Mouse (Mus musculus) B cell, adult 2 months (primary cell): ENCODE measurements around the gene Nle1.

Source experiments
- DNase-seq, 2 experiments: peaks; one replicate each; pipeline ENCODE4 v3.0.0; 2022

The Nle1 gene

DNA sequence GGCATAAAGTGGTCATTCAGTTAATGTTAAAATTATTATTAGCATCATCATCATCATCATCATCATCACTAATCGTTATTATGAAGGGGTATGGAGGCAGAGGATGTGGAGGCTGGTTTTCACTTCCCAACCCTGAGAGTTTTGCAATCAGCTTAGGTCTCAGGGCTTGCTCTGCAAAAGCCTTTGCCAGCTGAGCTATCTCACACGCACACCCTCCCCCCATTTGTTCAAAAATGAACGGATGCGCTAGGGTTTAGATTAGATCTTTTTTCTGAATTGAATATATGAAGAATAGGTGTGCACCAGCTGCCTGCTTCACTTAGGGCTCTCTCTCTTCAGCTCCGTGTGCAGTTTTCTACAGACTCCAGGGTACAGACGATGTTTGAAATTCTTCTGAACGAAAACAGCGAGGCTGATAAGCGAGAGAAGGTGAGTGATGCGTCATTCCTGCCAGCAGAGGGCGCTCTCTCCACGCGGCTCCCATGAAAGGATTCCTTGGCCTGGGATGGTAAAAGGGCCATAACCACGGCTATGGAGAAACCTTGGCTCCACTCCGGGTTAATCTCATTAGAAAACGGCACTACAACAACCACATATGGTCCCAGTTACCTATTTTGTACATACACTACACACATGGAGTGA, 6.6 kb upstream of the Nle1 start:
- peak; percentile 79 for DNase-seq

DNA sequence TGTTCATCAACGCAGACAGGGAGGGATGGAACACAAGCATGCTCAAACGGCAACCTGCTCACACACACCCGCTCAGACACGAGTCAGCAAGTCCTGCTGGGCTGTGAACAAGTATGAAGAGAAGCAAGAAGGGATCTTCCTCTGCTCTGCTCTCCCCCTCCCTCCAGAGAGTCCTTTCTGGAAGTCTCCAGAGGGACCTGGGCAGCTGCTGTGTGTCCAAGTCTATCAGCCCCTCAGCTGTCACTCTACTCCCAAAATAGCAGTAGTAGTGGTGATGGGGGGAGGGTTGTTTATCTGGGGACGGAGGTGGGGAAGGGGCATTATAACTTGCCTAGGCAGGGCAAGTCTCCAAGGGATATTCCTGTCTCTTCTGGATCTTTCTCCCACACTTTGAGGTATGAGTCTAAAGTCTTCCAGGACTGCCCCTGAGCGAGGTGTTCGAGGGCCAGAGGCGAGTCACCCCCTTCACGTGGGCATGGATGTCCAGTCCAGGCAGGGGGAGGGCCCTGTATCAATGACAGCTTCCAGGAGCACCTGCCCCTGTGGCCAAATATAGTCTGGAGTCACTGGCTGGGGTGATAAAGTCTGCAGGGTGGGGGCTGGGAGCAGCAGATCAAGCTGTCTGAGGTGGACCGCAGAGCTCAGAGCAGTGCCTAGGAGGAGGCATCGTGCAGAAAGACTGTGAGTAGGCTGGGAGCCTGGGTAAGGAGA, 2.6 kb upstream of the Nle1 start:
- DNase-seq: no peak

DNA sequence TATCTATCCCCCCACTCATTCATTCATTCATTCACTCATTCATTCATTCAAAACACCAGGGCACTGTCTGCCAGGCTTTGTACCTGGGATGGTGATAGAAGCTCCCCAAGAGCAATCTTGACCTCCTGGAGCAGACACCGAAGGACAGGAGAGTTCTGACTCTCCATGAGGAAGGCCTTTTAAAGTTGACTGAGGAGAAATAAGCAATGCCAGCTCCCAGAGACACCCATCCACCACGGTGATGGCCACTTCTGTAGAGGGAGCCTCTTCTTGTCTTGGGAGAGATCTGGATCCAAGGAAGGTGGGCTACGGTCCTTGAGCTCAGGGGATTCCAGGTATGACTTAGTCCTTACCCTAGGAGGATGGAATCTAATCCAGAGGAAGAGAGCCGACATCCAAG, 2.0 kb upstream of the Nle1 start, which contains the start of gene Unc45b:
TSS of gene Unc45b (plus strand) at position 301 of the 400 bp plus-strand sequence.
- no peak for DNase-seq

DNA sequence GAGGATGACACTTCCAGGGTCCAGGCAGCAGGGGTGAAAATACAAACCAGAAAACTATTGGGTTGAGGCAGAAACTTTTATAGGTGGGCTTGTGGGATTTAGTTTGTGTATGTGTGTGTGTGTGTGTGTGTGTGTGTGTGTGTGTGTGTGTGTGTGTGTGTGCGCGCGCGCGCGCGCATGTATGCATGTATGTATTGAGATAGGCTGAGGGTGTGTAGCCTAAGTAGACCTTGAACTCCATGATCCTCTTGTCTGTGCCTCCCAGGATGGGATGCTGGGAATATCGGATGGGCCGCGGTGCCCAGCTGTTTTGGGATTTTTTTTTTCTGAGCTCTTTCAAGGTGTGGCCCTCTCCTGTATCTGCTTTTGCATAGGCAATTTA, 388 bp upstream of the Nle1 start:
- no peak for DNase-seq

DNA sequence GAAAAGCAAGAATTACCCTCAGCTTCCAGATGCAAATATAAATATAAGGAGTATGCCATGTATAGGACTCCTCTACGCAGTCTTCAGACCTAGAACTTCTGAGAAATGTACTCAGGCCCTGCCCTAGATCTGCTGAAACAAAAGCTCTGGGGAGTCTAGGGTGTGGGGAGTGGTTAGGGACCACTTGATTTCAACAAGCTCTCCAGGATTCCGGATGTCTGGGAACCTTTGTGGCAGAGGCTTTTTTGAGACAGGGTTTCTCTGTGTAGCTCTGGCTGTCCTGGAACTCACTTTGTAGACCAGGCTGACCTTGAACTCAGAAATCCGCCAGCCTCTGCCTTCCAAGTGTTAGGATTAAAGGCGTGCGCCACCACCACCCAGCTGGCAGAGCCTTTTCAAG, 2.4 kb downstream of the Nle1 start:
- no peak for DNase-seq

DNA sequence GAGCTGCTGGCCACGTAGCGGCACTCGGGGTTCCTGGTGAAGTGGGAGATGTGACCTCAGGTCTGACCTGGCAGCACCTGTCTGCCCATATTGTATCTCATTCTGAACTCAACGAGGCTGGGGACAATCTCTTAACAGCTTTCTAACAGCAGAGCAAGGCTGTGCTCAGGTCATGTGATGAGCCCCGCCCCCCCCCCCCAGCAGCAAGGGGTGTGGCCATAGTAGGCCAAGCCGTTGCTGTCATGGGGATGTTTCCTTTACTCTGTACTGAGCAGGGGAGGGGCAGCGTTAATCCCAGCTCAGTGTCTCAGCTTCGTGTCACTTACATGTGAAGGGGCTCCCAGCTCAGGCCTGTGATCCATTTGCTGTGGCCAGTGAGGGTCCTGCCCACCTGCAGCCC, 3.3 kb downstream of the Nle1 start:
- DNase-seq: no peak

DNA sequence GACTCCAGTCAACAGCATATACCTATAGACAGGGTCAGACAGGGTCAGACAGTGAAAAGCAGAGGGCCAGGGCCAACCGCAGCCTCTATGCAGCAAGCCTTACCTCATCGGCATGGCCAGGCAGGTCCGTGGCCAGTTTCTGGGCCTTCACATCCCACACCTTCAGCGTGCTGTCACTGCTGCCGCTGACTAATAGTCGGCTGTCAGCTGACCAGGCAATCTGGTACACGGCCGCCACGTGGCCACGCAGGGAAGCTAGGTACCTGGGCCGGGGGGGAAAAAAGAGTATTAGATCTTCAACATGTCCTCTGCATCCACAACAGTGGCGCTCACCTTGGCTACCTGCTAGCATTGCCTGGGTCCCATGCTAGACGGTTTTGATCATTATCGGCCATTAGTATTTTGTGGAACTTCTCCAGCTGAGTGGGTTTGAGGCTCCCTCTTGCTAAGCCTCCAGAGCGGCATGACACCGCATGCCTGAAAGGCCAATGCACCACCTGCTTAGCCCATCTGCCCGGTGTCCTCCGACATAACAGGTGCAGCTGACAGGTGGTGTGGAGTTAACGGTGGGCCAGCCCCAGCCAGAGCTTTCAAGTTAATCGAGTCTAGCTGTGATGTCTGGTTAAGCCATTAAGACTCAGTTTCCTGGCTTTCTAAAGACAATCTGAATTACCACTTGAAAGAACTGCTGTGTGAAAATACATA, 6.5 kb downstream of the Nle1 start:
- no peak for DNase-seq

DNA sequence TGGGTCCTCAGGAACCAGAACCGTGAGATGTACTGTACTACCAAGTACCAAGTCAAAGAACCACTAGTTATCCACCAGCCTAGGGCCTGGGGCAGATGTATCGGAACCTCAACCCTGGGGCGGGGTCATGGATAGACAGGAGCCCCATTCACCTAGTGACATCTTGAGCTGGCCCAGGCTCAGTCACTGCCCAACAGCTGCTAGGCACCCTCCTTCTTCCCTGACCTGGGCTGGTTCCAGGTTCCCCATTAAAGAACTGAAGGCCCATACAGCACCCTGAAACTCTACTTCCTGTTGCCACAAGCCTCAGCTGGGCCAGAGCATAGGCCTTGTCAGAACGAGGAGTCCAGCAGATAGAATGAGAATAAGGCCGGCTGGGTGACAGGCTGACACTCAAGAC, 8.5 kb downstream of the Nle1 start:
- no peak for DNase-seq

DNA sequence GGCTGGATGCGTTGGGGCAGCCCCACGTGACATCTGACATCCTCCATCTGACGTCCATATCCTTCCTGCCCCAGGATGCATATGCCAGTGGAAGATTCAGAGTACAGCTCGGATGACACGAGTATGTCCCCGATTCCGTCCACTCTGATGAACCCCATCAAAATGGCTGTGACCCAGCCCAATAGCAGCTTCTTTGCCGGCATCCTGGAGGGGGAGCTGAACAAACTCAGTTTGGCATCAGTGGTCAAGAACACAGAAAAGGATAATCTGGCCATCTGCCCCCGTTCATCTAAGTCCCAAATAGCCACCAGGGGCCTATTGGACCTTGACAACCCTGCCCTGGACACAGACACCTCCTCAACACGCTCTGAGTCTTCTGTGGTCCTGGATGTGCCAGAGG, 10.7 kb downstream of the Nle1 start:
- no peak for DNase-seq

DNA sequence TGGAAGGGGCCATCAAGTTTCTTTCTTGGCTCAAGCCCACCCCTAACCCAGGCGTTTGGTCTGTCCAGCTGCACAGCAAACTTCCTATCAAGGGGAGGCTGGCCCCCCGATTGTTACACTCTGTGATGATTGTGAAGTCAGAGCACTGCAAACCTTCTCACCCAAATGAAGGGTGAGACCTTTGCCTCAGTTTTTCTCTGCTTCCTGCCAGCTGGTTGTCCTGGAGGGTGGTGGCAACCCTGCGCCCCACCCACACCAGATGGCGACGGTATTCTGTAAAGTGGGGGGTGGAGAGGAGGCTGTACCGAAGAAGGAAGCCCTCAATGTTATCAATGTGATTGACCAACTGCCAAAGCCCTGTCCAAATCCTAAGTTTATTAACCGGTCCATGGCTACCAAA, 16.3 kb downstream of the Nle1 start, which contains the start of gene Fndc8:
TSS of gene Fndc8 (plus strand) at position 189 of the 400 bp plus-strand sequence.
- no peak for DNase-seq

DNA sequence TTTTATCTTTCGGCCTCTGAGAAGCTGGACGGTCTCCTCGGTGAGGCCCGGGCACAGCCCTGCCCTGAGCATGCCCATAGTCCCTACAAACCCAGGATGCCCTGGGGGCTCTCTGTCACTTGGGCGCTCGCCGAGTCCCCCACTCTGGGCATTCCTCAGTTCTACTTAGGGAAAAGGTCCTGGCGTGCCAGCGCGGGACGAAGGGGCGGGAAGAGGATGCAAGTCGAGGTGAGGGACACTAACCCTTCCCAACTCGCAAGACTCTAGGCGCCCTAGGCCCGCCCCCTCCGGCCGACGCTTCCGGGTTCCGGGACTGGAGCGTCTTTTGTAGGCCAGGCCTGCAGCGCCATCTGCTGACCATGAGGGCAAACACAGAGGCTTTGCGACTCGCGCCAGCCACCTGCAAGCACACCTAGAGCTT, 17.9 kb downstream of the Nle1 start, which contains the start of gene Rad51d:
TSS of gene Rad51d (minus strand) at position 273 of the 421 bp plus-strand sequence.
- DNase-seq: peak; percentile 97

DNA sequence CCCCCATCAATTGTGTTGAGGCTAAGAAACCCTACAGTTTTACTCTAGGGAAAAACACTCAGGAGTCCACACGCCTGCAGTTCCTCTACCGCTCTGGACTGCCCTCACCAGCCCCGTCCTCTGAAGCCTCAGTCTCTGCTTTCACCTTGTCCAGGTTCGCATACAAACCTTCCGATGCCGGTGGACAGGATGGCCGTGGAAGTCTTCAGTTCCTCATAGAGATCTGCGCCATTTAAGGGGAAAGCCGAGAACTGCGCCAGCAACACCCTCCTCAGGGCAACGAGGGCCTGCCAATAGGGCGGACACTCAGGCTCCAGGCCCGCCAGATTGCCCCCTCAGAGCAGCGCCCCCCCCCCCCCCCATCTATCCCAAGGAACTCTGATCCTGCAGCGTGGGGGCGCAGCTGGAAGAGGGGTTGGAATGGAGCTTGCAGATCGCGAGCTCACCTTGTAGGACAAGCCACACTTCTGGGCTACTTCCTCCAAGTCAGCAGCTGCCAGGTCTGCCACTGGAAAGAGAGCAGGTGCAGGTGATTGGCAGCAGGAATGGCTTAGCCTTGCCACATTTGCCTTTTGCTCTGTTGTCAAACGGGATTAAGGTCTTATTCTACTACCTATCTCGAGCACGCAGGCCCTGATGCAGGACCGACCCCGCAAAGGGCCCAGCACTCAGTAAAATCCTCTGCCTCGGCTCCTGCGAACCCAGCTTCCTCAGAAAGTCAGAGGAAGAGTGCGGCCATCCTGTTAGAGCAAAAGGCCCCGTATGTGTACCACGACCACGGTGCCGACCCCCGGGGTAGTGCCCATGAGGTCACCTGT, 18.5 kb downstream of the Nle1 start:
- DNase-seq: peak; percentile 30 to 31

DNA sequence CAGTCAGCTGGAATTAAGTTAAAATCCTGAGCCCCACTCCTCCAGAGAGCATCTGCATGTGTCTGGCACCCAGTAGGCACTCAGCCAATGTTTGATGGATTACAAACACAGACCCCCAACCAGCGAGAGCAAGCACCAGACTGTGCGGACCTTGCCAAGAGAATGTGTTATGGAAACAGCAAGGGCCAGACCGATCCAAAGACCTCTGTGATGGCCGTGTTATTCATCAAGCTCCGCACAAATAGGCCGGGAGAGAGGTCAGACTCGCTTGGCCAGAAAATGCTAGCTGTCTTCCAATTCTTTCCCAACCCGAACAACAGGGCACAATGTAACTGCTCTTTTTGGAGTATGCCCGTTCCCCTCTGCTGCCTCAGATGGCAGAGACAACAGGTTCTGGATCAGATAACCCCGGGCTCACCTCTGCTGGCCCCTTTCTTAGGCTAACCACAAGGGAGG, 19.7 kb downstream of the Nle1 start:
- DNase-seq: no peak

DNA sequence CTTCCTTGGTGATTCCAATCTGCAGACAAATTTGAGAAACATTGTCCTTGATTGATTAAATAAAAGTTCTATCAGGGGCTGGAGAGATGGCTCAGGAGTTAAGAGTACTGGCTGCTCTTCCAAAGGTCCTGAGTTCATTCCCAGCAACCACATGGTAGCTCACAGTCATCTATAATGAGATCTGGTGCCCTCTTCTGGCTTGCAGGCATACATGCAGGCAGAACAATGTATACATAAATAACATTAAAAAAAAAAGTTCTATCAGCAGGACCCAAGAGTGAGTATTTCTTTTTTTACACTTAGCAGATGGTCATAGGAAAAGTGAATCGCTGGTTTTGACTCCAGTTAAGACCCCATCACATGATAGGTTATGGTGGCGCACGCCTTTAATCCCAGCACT, 21.7 kb downstream of the Nle1 start:
- peak; percentile 21 to 30 for DNase-seq

DNA sequence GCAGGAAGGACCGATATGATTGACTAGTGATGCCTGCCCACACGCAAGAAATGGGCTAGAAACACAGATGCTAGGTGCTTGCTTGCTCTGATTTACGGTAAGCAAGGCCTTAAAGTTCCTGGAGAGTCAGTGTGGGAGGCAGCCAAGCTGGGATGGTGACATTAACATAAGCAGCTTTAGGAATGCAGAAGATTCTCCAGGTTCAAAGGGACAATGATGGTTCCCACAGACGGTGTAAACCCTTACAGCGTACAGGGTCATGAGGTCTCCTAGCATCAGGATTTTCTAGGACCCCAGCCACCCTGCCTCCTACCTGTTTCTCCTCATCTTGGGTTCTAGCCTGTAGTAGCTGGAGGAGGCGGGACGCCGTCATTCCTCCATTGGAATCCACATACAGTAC, 25.0 kb downstream of the Nle1 start:
- DNase-seq: no peak

DNA sequence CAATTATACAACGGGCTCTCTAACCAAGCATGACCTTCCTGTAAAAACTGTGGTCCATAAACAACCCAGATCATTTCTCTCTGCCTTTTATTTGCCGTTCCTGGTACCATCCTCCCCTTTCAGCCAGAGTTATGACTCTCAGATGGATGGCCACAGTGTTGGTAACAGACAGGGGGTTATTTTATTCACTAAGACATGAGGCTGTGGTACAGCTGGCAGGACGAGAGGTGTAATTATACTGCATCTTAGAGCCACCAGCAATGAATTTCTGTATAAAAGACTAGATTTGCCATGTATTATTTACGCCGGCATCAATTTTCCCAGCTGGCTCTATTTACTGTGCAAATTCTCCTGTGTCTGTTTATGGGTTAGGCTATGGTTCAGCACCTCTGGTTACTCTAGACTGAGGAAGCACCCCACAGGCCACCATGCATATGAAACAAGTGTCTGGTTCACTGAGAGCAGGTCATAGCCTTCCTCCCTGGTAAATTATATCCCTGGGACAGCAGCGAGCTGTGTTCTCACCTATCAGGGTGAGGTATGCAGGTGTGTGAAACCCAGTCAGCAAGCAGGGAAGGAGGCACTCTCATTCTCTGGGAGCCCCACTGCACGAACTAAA, 30.4 kb downstream of the Nle1 start:
- DNase-seq: no peak

DNA sequence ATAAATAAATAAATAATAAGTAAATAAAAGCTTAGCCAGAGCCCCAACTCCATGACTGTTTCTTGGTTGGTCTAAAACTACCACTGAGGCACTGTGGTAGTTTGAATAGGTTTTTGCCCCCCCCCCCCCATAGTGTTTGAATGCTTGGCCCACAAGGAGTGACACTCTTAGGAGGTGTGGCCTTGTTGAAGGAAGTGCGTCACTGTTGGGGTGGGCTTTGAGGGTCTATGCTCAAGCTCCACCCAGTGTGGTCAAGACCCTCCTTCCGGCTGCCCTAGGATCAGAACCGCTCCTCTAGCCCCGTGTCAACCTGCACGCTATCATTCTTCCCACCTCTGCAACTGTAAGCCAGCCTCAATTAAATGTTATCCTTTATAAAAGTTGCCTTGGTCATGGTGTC, 32.6 kb downstream of the Nle1 start:
- DNase-seq: no peak

DNA sequence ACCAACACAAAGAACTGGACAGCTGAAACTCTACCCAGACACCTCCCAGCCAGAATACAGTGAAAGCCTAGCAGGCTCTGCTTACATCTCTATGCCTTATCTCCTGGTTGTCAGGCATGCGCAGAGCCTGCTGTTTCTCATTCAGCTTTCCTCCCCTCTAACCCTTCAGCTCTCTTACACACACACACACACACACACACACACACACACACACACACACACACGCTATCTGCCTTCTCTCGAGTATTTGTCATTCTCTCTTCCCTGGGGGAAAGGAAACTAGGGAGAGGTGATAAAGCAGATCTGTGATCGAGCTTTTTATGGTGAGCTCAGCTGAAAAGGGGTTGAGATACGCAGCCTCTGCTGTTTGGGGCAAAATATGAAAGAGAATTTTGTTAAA, 33.3 kb downstream of the Nle1 start:
- no peak for DNase-seq

DNA sequence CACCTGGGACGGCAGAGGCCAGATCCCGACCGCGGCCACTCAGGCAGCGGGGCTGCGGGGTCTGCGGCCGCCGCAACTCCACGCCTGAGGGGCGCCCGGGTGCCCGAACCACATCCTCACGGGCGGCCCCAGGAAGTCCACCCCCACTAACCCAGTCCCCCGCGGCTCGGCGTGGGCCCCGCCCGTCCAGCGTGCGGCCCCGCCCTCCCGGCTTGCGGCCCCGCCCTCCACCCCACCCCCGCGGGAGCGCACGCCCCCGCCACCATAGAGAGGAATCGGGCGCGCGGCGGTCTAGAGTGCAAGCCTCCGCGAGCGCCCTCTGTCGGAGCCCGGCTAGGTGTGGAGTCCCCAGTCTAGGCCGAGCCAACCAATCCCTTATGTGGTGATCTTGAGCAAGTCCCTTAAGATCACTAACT, 37.2 kb downstream of the Nle1 start, which contains the start of gene Rffl:
TSS of gene Rffl (minus strand) at position 180 of the 416 bp plus-strand sequence.
- peak; percentile 96 to 97 for DNase-seq

DNA sequence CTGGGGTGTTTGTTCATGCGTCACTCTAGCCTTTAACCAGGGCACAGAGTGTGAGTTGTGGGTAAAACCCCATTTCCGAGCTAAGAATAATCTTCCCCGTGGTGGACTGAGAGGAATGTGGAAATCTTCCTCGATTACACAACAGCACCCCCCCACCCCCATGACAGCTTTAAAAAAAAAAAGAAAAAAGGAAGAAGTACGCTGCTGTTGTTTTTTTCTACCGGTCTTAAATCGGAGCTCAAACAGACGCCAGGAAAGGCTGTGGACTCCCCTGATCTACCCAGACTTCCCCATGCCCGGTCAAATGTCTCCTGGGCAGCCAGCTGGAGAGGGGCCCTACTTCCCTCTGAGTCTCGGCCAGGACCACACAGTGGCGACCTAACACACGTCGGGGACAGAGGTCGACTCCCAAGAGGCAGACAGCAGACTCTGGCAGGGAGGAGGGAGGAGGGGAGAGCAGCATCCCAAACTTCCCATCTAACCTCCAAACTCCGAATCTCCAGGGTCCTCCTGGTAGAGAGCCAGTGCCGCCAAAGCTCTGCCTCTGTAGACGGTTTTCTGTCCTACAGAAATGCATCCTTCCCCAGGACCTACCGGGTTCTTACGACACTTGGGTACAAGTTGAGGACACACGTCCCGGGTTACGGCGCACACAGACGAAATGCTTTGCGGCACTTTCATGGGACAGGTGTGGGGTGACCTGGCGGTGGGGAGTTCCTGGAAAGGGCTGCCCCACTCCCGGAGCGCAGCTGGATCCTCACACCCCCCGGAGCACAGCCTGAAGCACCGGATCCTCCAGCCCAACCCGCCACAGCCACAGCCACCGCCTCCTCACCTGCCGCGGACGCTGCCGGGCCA, 37.8 kb downstream of the Nle1 start:
- DNase-seq: peak in 1 of 2 experiments; percentile 73

DNA sequence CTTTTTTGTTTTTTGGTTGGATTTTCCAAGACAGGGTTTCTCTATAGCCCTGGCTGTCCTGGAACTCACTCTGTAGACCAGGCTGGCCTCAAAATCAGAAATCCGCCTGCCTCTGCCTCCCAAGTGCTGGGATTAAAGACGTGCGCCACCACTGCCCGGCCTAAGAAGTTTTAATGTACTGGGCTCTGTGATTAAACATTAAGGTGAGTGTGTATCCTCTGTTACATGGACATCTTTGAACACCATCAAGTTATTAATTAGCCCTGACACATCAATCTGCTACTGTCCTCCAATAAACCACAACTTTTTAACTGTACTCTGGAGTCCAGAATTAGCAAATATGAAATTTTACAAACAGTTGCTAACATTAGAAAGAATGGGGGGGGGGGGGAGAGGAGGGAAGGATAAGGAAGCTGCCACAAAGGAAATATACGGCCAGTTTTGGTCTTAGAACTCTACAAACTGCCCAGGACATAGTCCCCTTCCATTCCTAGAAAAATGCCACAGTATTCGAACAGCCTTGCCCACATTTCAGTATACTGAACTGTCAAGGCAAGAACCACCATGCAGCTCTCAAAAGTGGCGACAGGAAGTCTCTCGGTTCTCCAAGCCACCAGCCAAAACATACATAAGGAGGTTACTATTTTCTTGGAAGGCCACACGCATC, 38.6 kb downstream of the Nle1 start:
- DNase-seq: no peak
